Mouse (Mus musculus) adrenal gland, adult 2 months (tissue): ENCODE measurements around the gene Emilin2. TPM values are rescaled to one million over a fixed set of nuclear protein-coding genes. Genes with fewer than 3 reads are reported as not detected.
A peak's percentile ranks its signal among the peaks of the same experiment; 100 is the strongest.
"Not testable (repeated sequence)": the region's sequence is repeated elsewhere in the genome, so short reads cannot be mapped to it uniquely, and the experiment has no call there.

Experiments
- DNase-seq: peaks from one replicate; pipeline ENCODE4 v3.0.0; 2021
- long read RNA-seq: library from polyadenylated mRNA; stranded (forward); transcript quantifications from one replicate; pipeline ENCODE4 v2.0.0, GENCODE M21; 2021
- polyA plus RNA-seq: library from polyadenylated mRNA; depleted of rRNA; stranded (reverse); fragments of >200 nt; gene quantifications from 2 replicates; pipeline ENCODE4 v1.2.3, GENCODE M21; 2012; rRNA removed
- total RNA-seq, 2 experiments: library from RNA; stranded (reverse); gene quantifications; 2 replicates each; pipeline ENCODE4 v1.2.3; 2021

The Emilin2 gene
- total RNA-seq (1 to 10 TPM; 6.6 to 10.0 TPM), polyA plus RNA-seq (7.3 and 8.2 TPM in 2 replicates)
- long read RNA-seq, transcript Emilin2-203 (8 exons, 3,939 nt): major isoform, 5 of 8 reads
- long read RNA-seq, partial matches to known transcripts: 2 of 8 reads
- long read RNA-seq, other reads (novel, unspliced or antisense): 1 of 8 reads

- DNase-seq: peak; percentile 38
Measured at GRCm38 (mm10) chr17:71311340-71312171, at the start of gene Emilin2. Emilin2 (minus strand) TSS chr17:71311978.

- DNase-seq: no peak
Measured at GRCm38 (mm10) chr17:71355526-71355925, 43.7 kb upstream of the Emilin2 start.

GRCm38 (mm10) chr17:71354205-71354604, 42.4 kb upstream of the Emilin2 start:
- DNase-seq: no peak

- DNase-seq: no peak
Measured at GRCm38 (mm10) chr17:71348188-71348587, 36.4 kb upstream of the Emilin2 start.

DNA sequence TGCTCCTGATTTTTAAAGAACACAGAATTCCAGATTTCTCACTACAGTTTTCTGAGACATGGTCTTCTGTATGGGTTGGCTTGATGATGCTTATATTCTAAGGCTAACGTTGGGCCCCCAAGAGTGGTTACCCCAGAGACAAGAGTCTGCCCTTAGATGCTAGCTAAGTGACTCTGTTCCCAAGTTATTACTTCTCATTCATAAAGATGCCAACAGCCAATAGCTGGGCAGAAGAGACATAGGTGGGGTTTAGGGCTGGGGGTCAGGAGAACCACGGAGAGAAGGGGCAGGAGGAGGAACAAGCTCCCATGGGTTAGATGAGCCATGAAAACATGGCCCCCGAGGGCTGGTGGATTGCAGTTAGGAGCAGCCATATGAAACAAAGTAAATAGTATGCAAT, 30.2 kb upstream of the Emilin2 start:
- no peak for DNase-seq

DNA sequence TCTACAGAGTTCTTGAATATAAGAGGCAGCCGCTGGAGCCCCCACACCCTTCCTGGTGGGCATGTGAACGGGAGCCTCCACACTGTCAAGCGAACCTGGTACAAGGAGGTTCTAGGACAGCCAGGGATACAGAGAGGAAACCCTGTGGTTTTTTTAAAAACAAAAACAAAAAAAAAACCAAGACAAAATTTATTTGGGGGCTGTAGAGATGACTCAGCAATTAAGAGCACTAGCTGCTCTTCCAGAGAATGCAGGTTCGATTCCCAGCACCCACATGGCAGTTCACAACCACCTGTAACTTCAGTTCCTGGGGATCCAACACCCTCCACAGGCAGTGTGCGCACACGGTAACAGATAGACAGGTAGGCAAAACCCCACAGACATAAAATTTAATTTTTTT, 26.8 kb upstream of the Emilin2 start:
- DNase-seq: no peak

DNA sequence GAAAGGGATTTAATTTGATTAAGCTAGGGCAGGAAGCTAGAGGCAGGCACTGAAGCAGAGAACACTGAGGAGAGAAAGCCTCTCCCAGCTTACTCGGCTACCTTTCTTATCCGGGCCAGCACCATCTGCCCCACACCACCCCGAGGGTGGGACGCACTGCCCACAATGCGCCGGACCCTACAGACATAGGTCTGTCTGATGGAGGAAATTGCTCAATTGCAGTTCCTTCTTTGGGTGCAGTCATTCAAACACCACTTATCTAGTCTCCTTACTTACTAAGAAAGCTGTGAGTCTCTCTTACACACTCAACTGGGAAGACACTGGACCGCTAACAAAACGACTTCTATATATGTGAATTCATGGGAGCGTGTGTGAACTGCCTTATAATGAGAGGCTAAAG, 25.8 kb upstream of the Emilin2 start:
- DNase-seq: no peak

DNA sequence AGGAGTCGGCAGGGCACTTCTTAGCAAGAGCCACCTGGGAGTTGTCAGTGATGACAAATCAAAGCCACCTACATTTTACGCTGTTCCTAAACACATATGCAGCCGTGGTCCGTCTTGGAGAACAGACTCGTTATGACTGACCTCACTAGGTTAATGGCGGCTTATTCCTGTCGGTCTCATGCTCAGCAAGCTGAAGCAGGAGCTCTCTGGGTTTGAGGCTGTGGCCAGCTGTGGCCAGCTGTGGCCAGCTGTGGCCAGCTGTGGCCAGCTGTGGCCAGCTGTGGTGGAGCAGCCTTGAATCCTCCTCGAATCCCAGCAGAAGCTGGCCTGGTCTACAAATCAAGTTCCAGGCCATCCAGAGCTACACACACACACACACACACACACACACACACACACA, 24.6 kb upstream of the Emilin2 start:
- no peak for DNase-seq

DNA sequence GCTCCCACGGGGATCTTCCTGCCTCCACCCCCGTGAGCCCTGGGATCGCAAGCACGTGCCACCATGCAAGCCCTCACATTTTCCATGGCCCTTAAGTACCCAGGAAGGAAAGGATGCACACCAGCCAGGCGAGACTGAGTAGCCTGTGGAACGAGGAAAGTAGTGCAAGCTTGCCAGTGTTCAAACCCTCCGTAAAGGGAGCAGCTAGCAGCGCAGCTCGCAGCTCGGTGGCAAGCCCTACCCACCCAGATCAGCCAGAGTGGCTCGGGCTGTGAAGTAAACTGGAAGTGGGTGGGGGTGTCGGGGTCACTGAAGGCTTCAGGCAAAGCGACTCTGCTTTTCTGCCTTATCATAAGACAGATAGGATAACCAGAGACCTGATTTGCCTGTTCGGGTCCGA, 20.5 kb upstream of the Emilin2 start:
- DNase-seq: no peak

DNA sequence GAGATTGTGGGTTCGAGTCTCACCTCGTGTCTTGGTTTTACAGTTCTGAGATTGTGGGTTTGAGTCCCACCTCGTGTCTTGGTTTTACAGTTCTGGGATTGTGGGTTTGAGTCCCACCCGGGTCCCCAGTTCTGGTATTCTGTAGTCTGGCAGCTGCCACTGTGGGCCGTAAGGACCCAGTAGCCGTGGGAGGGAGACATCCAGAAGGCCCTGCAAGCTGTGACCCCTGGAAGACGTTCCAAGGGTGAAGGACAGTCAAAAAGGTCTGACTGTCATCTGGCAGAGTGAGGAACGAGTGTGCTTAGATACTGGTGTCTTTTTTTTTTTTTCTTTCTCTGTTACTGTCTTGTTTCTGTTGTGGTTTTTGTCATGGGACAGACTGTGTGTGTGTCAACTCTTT, 9.0 kb upstream of the Emilin2 start:
- DNase-seq: not testable (repeated sequence)

DNA sequence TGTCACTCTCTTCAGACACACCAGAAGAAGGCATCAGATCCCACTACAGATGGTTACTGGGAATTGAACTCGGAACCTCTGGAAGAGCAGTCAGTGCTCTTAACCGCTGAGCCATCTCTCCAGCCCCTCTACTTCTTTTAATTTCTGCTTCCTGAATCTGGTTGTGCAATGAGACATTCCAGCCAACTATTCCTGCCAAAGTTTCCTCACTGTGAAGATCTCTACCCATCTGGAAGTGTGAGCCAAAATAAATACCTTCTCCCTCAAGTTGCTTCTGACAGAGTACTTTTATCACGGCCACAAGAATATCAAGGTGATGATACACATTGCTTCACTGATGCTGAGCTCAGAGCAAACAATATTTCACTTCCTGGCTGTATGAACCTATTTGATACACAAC, 7.6 kb upstream of the Emilin2 start:
- DNase-seq: no peak

DNA sequence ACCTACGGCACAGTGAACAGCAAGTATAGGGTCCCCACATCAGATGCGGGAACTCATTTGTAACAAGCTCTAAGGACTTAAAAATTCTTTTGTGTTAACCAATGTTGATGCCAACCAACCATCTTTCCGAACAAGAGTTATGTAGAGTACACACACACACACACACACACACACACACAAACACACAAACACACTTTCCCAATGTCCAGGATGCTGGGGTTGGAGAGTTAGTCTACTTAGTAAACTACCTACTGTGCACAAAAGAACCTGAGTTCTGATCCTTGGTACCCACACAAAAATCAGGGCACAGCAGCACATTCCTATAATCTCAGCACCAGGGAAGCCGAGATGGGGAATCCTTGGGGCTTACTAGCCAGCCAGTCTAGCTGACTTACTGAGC, 5.8 kb upstream of the Emilin2 start:
- no peak for DNase-seq

DNA sequence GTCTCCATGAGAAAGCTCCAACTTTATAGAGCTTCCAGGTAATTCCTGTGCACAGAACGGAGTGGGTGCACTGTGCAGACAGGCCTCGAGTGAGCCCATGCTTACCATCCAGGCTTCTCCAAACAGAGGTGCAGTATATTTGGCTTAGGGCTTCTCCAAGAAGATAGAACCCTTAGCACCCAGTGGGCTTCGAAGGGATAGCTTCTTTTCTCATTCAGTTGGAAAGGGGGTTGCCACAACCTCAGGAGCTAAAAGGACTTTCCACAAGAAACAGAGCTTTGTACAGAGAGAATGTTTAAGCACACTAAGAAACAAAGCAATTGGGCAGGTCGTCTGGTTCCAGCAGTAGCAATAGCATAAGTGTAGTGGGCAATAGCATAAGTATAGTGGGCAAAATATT, 2.5 kb upstream of the Emilin2 start:
- no peak for DNase-seq

- DNase-seq: peak; percentile 48
Measured at GRCm38 (mm10) chr17:71310486-71311339, 1.1 kb downstream of the Emilin2 start.

DNA sequence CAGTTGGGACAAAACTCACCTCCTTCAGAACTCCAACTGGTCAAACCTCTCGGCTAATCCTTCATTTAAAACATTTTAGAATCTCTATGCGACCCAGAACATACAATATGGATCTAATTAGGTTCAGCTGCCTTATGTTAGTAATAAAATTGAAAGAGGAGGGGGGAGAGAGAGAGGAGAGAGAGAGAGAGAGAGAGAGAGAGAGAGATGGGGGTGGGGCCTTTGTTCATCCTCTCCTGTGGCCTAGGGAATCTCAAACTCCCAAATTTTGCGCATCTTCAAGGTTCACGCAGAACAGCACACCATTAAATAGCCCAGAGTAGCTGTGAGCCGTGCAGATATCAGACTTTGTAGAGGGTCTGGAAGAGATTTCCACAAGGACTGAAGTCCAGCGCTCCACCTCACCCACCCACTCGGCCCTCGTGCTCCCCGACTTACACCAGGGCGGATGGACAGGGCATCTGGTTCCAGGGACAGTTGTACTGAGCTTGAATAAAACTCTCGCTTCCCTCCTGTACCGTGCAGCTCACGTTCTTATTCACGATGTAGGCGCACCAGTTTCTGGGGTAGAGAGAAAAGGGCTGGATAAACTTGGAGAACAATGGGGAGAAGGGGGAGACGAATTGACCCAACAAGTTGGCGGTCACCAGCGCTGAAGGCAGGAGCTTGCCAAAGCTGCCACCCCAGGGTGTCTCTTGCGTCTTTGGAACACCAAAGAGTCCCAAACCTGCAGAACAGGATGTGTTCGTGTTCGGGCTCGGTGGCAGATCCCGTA, 1.9 kb downstream of the Emilin2 start:
- no peak for DNase-seq

GRCm38 (mm10) chr17:71309141-71309540, 2.6 kb downstream of the Emilin2 start:
- DNase-seq: no peak

DNA sequence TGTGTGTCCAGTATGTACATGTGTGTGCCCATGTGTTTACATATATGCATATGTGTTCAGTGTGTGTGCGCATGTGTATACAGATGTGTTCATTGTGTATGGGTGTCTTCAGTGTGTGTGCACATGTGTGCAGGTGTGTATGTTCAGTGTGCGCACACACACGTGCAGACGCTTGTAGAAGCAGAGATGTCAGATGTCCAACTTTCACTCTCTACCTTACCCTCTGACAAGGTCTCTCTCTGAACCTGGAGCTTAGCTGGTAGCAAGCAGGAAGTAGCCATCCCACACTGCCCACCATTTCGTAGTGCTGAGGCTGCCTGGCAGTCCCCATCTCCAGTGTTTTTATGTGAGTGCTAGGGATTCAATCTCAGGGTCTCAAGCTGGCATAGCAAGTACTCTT, 3.5 kb downstream of the Emilin2 start:
- no peak for DNase-seq

- DNase-seq: no peak
Measured at GRCm38 (mm10) chr17:71307251-71307790, 4.5 kb downstream of the Emilin2 start.

DNA sequence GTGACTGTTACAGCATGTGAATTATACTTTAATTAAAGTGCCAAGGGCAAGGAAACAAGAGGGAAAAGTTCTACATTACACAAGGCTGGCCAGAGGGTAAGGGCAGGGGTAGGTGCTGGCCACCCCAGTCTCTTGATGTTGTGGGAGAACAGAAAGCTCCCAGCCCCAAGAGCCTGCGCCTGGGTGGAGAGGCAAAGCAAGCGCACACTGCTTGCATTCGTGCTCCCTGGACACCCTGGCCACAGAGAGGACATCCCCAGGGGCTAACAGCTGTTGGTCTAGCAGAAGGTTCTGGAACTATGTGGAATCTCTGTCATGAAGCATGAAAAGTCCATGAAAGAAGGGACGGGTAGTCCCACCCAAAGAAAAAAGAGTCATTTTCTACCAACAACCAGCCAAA, 5.1 kb downstream of the Emilin2 start:
- DNase-seq: no peak

- DNase-seq: no peak
Measured at GRCm38 (mm10) chr17:71306091-71306490, 5.7 kb downstream of the Emilin2 start.

DNA sequence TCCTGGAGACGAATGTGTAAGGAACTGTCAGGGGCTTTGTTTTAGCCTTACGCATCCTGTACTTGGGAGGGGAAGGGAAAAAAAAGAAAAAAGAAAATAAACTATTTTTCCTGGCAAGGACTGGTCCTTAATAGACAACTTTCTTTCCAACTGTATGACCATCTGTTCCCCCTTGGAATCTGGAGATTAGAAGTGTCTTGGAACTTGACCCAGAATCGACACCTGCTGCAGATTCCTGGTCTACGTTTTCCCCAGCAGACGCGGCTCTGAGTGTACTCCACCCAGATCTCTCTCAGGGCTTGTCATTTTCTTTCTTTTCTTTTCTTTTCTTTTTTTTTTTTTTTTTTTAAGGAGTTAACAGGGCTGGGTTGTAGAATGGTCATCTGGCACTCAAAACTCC, 8.3 kb downstream of the Emilin2 start:
- no peak for DNase-seq

DNA sequence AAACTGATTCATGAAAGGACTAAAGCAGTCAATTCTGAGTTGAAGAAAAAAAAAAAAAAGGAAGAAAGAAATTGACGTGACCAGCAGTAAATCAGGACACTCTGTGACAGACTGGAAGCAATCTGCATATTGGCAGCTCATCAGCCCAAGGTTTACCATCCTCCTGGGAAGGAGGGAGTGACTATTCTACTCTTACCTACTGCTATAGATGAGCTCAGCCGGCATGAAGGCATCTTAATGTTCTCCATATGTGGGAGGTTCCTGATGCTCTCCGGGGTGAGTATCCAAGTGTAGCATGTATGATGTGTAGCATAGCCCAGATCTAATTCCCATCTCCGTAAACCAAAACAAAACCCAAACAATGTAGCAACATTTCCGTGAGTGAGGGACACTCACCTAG, 10.4 kb downstream of the Emilin2 start:
- no peak for DNase-seq
